Mouse (Mus musculus) olfactory bulb, adult 2 months (tissue): ENCODE results near the gene Gm42791. TPM values are rescaled to one million over a fixed set of nuclear protein-coding genes. Genes with fewer than 3 reads are reported as not detected.

Experiments
- H3K27ac ChIP-seq: fragments of 200-500 bp; 2 replicates; pipeline ENCODE4 v1.5.1; 2012; ENCODE audit warnings: low read depth, low read length; ENCODE audit not compliant: insufficient read depth
- H3K4me1 ChIP-seq: fragments of 200-500 bp; 2 replicates; pipeline ENCODE4 v1.6.1; 2012; ENCODE audit warnings: low read length; ENCODE audit not compliant: control insufficient read depth, insufficient read depth
- H3K4me3 ChIP-seq: fragments of 200-500 bp; 2 replicates; pipeline ENCODE4 v1.5.1; 2012; ENCODE audit warnings: mild to moderate bottlenecking, low read depth, low read length, moderate library complexity; ENCODE audit not compliant: insufficient read depth
- CTCF ChIP-seq: fragments of 200-500 bp; IDR thresholded peaks from 2 replicates; pipeline ENCODE4 v1.5.1; 2012; ENCODE audit warnings: low read depth, mild to moderate bottlenecking, low read length, moderate library complexity; ENCODE audit not compliant: insufficient read depth
- POLR2A ChIP-seq: fragments of 200-500 bp; IDR thresholded peaks from 2 replicates; pipeline ENCODE4 v1.6.1; 2012; ENCODE audit warnings: mild to moderate bottlenecking, low read depth, low read length, moderate library complexity; ENCODE audit not compliant: insufficient read depth
- WGBS: fragments of 180-500 bp; shearing (Covaris S2); methylation state at CpG from one replicate; pipeline ENCODE4 v1.1.7; 2018; 5-methylcytosine and 5-hydroxymethylcytosine counted together
- polyA plus RNA-seq: library from polyadenylated mRNA; stranded (reverse); fragments of >200 nt; gene quantifications from 2 replicates; pipeline ENCODE4 v1.2.4, GENCODE M21; 2012; ENCODE audit warnings: low replicate concordance; ENCODE audit not compliant: missing spikeins, insufficient read depth, insufficient read length

Gm42791 gene
- polyA plus RNA-seq, 1 experiment, result not detected

DNA sequence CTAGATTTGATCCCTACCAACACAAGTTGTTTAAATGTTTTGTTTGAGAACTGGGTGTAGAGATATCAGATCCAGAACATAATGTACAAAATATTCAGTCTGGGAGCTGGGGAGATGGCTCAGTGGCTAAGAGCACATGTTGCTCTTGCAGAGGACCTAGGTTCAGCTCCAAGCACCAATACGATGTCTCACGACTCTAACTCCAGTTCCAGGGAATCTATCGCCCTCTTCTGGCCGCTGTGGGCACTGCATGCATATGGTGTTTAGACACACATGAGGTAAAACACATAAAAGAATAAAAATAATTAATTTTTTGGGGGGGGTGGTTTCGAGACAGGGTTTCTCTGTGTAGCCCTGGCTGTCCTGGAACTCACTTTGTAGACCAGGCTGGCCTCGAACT, 42.5 kb downstream of the Gm42791 start:
- 53% methylated on average over 6 of the region's 6 CpGs for WGBS
- TF ChIP-seq CTCF (no peak), POLR2A (no peak)

DNA sequence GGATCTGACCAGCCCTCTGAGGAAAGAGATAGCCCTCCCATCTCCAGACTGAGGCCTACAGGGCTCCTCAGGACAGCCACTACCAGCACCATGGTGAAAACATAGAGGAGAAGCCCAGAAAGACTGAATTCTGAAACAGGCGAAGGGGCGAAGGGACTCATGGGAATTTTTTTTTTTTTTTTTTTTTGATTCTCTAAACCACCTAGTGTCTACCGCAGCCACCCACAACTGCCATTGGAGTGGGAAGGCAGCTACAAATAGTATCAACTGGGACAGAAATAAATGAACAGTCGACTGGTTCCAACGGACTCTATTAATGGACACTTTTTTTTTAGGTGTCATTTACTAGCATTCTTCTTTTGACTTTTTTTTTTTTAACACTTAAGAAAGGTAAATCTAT, 43.6 kb downstream of the Gm42791 start:
- H3K27ac ChIP-seq, result no peak overlapping the region
- 59% methylated on average over 5 of the region's 5 CpGs for WGBS
- peaks cover 15% of the 10 kb centered on the region for H3K4me1 ChIP-seq
- TF ChIP-seq CTCF, result no peak
- no peak for TF ChIP-seq POLR2A
- no peak overlapping the region for H3K4me3 ChIP-seq

More for the DNA sequence above, 42.5 kb downstream of the Gm42791 start:
- no peak overlapping the region for H3K27ac ChIP-seq
- no peak overlapping the region for H3K4me3 ChIP-seq
- H3K4me1 ChIP-seq, result peaks cover 15% of the 10 kb centered on the region

DNA sequence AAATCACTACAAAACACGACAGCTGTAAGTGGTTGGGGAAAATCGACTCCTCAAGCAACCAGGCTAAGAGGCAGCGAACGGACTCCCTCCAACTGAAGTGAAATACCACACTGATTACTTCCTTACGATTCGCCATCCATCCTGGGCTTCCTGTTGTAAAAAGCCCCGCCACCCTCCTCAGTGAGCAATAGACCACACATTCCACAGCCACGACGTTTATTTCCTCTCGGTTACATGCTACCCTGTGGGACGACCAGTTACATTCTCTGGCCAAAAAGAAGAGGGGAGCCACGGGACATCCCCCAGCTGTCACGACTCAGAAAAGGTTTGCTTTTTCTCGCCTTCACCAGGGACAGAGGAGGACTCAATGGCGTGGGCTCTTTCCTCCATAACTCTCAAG, 44.9 kb downstream of the Gm42791 start:
- H3K4me1 ChIP-seq, result peaks cover 15% of the 10 kb centered on the region
- 74% methylated on average over 15 of the region's 15 CpGs for WGBS
- TF ChIP-seq CTCF (no peak), POLR2A (no peak)
- H3K27ac ChIP-seq, result no peak overlapping the region
- H3K4me3 ChIP-seq, result no peak overlapping the region

DNA sequence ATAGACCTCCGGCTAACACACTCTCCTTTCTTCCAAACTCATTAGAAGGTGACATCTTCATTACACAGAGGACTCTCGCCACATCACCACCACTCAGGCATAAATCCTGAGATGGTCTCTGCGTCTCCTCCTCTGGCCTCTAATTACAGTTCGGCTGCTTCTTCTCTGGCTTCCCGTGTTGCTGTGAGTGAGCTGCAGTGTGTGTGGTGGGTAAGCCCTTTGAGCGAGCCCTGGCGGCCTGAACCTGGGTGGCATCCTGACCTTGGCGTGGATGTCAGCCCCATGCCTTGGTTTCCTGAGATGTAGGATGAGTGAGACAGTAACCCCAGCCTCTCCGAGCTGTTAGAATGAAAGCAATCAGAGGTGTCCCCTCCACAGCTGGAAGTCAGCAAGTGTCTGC, 46.4 kb downstream of the Gm42791 start:
- H3K4me1 ChIP-seq, result peaks cover 7% of the 10 kb centered on the region
- H3K27ac ChIP-seq, result no peak overlapping the region
- no peak for TF ChIP-seq POLR2A
- TF ChIP-seq CTCF, result no peak
- WGBS, result 54% methylated on average over 9 of the region's 9 CpGs
- no peak overlapping the region for H3K4me3 ChIP-seq

DNA sequence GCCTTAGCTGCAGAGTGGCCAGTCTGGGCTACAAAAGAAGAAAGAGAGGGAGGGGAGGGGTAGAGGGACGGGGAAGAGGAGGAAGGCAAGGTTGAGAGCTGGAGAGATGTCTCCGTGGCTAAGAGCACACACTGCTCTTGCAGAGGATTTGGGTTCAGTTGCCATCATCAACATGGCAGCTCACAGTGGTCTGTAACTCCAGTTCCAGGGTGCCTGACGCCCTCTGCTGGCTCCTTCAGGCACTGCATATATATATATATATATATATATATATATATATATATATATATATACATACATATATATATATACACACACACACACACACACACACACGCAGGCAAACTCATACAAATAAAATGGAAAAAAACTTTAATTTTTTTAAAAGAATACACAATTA, 47.5 kb downstream of the Gm42791 start:
- Histone ChIP-seq H3K4me3 (no peak overlapping the region), H3K4me1 (peaks cover 3% of the 10 kb centered on the region), H3K27ac (no peak overlapping the region)
- 83% methylated on average over 4 of the region's 4 CpGs for WGBS
- TF ChIP-seq CTCF (no peak), POLR2A (no peak)

DNA sequence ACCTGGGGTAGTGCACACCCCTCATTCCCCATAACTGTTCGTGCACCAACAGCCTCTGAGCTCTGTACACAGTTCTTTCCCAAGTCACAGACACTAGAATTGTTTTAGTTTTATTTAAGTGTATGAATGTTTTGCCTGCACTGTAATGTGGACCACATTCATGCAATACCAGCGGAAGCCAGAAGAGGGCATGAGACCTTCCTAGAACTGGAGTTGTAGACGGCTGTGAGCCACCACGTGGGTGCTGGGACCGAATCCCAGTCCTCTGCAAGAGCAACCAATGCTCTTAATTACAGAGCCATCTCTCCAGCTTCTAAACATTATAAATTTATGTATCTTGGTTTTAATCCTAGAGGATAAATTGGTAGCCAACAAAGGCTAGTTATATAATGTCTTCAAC, 48.2 kb downstream of the Gm42791 start:
- H3K4me3 ChIP-seq, result no peak overlapping the region
- H3K4me1 ChIP-seq, result peaks cover 3% of the 10 kb centered on the region
- H3K27ac ChIP-seq, result no peak overlapping the region
- 77% methylated on average over 5 of the region's 5 CpGs for WGBS
- no peak for TF ChIP-seq POLR2A

DNA sequence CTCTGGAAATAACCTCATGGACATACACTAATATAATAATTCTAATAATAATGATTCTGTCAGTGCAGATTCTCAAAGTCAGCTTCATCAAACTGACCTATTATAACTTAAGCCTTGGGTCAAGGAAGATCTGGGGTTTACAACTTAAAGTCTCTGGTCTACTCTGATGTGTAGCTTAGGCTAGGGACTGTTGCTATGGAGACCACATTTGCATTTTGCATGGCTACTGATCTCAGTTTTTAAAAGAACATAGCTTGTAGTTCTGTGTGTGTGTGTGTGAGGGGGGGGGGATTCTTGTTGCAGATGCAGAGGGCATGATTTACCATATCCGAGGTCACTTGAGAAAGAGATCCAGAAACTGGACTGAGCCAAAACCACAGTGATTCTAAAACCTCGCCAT, 49.2 kb downstream of the Gm42791 start:
- WGBS, result 50% methylated on average over 2 of the region's 2 CpGs
- no peak overlapping the region for H3K4me3 ChIP-seq
- TF ChIP-seq CTCF (no peak), POLR2A (no peak)
- peaks cover 3% of the 10 kb centered on the region for H3K4me1 ChIP-seq
- no peak overlapping the region for H3K27ac ChIP-seq

DNA sequence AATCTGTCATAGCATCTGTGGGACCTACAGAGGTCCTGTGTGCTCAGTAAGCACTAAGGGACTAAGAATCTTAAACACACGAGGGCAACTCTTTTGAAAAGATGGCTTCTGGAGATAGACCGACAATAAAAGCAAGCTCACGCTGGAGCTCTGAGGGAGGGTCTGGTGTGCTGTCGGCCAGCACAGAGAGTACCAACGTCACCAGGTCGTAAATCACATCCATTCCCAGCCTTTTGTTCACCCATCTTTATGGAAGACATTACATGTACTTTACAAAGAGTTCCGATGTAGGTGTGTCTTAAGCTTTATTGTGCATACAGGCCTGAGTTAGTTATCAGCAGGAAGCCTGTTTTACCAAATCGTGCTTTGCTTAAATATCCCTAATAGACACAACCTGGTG, 50.9 kb downstream of the Gm42791 start:
- TF ChIP-seq CTCF, result no peak
- no peak for TF ChIP-seq POLR2A
- Histone ChIP-seq H3K4me3 (no peak overlapping the region), H3K27ac (no peak overlapping the region), H3K4me1 (peaks cover 3% of the 10 kb centered on the region)
- WGBS, result 79% methylated on average over 8 of the region's 8 CpGs

DNA sequence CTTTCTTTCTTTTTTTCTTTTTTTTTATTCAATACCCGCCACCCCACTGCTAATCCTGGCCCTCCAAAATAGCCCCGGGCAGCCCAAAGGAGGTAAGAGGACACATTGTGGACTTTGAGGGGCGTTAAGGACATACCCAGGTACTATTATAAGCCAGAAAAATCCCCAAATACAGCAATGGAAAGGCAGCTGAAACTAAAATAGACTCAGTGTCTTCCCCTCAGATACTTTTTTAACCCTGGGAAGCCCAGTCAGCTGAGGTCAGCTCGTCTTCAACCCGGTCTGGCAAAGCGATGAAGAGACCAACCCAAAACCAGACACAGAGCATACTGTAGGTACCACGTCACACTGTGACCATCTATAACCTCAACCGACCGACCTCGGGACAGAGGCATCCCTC, 51.5 kb downstream of the Gm42791 start:
- WGBS, result 81% methylated on average over 10 of the region's 10 CpGs
- TF ChIP-seq CTCF (no peak), POLR2A (no peak)
- Histone ChIP-seq H3K27ac (no peak overlapping the region), H3K4me1 (no peaks in the 10 kb centered on the region), H3K4me3 (no peak overlapping the region)

DNA sequence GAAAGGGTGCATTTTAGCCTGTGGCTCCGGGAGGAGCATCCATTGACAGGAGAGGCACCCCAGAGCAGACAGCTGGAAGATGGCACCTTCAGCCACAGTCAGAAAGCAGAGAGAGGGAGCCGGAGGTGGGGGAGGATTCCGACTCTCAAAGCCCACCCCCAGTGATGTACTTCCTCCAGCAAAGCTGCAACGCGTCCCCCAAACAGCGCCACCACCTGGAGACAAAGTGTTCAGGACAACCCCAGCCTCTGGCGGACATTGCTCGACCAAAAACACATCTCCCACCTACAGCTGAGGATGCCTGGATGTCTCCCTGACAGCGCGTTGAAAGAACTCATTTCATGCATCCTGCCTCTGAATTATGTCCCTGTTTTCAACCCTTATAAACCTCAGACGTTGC, 52.0 kb downstream of the Gm42791 start:
- TF ChIP-seq POLR2A (no peak), CTCF (no peak)
- H3K27ac ChIP-seq, result no peak overlapping the region
- H3K4me3 ChIP-seq, result no peak overlapping the region
- WGBS, result 72% methylated on average over 11 of the region's 11 CpGs
- H3K4me1 ChIP-seq, result no peaks in the 10 kb centered on the region

DNA sequence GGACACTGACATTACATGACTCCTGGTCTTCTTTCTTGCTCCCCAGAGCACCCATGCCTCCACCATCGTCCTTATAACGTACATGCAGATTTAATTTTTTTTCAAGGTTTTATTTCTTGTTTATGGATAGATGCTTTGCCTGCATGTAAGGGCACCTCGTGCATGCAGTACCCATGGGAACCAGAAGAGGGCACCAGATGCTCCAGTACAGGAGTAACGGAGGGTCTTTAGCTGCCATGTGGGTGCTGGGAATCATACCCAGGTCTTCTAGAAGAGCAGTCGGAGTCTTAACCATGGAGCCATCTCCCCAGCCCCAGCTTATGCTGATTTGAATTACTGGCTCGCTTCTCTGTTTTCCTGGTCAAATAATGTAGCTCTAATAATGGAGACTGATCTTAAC, 52.6 kb downstream of the Gm42791 start:
- 97% methylated on average over 6 of the region's 6 CpGs for WGBS

More for the DNA sequence above, 52.6 kb downstream of the Gm42791 start:
- TF ChIP-seq CTCF (no peak), POLR2A (no peak)
- H3K27ac ChIP-seq, result no peak overlapping the region
- no peak overlapping the region for H3K4me3 ChIP-seq
- no peaks in the 10 kb centered on the region for H3K4me1 ChIP-seq
